Mouse (Mus musculus): ENCODE results near the gene Acsbg1. TPM values are rescaled to one million over a fixed set of nuclear protein-coding genes. Genes with fewer than 3 reads are reported as not detected.
"Not testable (repeated sequence)": the region's sequence is repeated elsewhere in the genome, so short reads cannot be mapped to it uniquely, and the experiment has no call there.

Gene Acsbg1
- total RNA-seq, 2 experiments from 2014 or later: 0.62 TPM; not detected in 1

DNA sequence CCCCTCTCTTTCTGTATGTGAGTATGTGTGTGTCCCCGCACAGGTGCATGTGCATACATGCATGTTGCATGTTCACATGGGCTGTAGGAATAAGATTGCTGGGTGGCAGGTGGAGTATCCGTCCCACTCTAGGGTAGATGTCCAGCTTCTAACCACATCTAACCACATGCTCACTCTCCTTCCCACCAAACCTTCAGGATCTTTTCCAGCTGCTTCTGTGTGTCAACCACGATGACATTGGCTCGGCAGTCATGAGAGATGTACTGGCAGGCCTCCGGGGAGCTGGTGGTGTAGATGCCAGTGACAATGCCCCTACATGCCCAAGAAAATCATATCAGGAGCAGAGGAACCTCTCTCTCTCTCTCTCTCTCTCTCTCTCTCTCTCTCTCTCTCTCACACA lies 34.4 kb downstream of the Acsbg1 start:
- DNase-seq: no peak
- intact Hi-C loops (cut with DNase I): no loop called here

DNA sequence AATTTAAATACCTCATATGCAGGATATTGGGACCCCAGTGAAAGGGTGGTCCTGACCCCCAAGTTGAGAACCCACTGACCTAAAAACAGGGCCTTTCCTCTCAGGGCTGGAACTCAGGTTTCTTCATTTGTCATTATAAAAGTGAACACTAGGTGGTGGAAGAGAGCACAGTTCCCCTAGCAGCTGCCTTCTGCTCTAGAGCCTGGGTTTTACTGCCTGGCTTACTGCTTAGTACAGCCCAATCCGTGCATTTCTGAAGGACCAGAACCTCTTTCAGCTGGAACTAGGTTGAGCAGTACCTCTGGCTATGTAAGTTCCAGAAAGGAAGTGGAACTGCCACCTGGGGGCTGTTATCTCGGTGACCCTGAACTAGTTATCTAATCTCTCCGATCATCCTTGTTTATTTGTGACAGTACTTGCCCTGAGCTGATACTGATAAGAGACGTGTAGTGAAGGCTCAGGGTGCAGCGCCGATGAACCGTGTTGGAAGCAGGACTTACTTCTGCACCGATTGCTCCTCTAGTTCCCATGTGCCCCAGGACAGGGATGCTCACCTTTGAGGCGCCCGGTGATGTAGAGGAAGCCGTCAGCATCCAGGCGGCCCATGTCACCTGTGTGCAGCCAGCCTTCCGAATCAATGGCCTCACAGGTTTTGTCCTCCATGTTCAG lies 47.4 kb downstream of the Acsbg1 start:
- peak; percentile 37 to 67 for DNase-seq

DNA sequence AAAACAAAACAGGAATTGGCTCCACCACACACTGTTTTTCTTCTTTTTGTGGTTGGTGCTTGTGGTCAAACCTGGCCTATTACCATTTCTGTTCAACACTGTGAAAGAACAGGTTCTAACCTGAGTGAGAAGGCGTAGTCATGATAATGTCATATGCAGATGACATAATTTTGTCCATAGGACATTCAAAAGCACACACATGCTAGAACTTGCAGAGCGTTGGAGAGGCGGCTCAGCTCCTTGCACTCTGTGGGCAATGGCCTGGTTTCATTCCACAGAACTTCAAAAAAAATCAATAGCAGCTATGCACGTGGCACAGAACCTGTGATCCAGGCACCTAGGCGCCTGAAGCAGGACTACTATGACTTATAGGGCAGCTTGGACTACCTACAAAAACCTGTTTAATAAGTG lies 48.9 kb downstream of the Acsbg1 start:
- no peak for DNase-seq
- intact Hi-C loops (cut with DNase I): loop anchor here (10.0 kb wide), 1 partner anchor 212 kb away; no protein-coding TSS in a partner anchor

More for the DNA sequence above, 47.4 kb downstream of the Acsbg1 start:
- intact Hi-C loops (cut with DNase I): loop anchor here (1.0 to 10.0 kb wide), 2 partner anchors 62 to 210 kb away; no protein-coding TSS in a partner anchor

DNA sequence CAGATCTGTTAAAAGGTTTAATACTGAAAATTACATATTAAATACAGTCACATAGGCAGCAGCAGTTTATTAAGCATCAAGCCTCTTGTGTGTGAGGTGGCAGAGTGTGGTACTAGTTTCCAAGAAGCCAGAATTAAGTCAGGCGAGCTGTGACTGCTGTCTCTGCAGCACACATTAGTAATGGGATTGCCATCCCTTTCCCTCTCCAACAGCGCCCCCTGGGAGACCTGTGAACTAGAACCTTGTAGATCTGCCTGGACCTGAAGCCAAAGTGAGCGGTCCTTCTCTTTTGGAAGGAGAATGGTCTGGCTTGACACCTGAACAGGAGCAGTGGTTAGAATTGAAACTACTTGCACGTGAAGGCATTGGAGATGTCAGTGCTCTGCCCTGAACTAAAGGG lies 56.8 kb downstream of the Acsbg1 start:
- intact Hi-C loops (cut with DNase I): loop anchor here (5.0 kb wide), 2 partner anchors 53 to 168 kb away; no protein-coding TSS in a partner anchor
- peak; percentile 63 to 76 for DNase-seq

DNA sequence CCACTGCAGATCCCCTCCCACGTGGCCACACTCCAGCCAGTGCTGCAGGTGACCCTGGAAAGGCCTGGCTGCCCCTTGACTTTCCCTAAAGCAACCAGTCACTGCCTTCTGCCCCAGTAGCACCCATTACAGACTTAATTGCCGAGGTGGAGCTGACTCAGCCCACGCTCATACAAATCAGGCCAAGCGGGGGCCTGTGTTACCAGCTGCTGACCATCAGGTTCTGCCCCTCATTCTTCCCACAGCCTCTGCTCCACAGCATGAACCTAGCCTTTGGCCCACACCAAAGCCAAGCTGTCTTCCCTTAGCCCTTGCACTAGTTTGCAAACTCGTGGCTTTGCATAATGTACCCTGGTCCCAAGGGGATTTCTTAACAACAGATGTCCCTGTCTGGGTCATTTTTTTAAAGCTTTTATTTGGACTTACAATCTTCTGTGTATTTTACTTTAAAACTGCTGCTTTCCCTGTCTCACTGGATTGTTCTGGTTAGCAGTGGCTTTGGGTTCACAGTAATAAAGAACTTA lies 57.5 kb downstream of the Acsbg1 start:
- intact Hi-C loops (cut with DNase I): no loop called here
- no peak for DNase-seq

DNA sequence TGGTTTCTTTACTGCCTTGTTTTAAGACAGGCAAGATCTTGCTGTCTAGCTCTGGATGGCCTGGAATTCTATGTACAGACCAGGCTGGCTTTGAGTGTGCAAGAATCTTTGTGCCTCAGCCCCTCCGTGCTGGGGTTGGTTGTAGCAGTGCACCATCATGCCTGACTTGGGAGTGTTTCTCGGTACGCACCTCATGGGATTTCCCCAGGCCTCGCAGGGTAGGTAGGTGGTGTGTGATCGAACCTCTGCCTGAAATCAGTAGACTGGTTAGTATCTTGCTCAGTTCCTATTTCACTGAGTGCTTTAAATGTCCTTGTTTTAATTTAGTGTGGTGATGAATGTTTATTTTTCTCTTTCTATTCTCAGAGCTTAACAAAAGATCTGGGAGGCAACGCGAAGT lies 58.8 kb downstream of the Acsbg1 start:
- DNase-seq: no peak
- intact Hi-C loops (cut with DNase I): no loop called here

DNA sequence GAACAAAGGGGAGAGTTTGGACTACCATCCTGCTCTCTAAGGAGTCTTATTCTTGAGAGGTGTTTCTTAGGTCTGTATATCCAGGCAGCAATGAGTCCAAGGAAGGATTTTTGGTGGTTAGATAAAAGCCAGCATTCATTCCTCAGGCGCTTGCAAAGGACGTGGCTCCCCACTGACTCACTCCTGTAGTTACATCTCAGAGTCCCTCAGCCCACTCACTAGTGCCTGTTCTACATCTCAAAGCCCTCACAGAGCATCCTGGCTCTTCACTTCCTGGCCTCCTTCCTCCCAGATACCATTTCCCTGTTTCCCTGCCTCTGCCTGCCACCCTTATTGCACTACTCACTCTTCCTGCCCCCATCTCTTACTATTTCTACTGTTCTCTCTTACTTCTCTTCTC lies 59.3 kb downstream of the Acsbg1 start:
- intact Hi-C loops (cut with DNase I): no loop called here
- no peak for DNase-seq

DNA sequence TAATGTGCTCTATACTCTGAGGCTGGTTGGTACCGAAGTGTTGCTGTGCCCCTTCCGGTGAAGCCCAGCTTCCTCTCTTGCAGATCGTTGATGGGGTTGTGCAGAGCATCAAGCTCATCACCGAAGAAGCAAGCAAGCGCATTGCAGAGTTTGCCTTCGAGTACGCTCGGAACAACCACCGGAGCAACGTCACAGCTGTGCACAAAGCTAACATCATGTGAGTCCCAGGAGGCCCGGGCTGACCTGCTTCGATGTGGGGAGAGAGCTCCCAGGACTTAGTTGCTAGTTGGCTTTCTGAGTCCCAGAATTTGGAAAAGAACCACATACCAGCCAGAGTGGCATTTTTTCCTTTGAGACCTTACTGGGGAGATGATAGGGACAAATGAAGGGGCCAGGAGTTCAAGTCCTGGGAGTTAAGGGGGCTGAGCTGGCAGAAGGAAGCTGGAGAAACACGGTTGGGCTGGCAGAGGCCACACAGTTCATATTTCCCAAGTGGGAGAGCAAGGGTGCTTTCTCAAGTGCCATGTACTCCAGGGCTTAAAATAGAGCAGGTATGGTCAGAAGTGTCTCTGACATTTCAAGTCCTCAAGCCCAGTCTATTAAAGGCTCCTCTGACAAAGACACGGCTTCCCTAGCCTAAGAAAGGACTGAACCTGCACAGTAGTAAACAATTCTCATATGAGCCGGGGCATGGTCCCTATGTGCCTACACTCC lies 64.8 kb downstream of the Acsbg1 start:
- intact Hi-C loops (cut with DNase I): no loop called here
- peak; percentile 41 to 49 for DNase-seq

DNA sequence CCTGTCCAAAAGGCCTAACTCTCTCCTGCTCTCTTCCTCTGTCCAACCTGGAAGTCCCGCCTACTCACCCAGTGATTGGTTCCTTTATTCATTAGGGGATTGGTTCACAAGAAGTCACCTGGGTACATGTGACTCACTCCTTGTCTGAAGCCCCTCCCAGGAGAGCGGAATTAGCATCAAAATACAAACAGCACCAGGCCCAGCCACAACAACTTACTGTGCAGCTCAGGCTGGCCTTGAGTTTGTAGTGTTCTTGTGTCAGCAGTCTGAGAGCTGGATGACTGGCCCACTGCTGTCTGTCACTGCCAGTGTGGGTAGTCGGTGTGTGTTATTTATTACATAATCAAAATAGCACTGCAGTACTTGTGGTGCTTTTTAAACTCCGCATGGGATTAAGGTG lies 68.0 kb downstream of the Acsbg1 start:
- DNase-seq; intact Hi-C loops (cut with DNase I): not testable (repeated sequence)

DNA sequence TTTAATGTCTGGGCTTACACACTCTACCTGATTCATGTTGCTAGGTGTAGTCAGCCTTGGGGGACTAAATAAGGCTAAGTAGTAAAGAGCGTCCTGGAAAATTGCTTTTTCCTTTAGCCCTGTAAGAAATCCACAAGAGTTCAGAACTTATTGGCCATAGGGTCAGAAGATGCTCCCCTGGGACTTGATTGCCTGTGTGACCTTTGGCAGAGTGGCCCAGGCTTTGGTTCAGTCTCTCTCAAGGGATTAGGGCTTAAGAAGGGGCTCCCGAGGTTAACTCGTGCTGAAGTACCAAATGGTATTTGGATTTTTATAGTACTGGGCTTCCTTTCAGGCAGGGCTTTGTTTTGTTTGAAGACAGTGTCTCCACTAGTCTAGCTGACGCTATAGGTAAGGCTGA lies 73.8 kb downstream of the Acsbg1 start:
- intact Hi-C loops (cut with DNase I): loop anchor here (5.0 kb wide), 1 partner anchor 86 kb away; the partner anchor contains the start of gene Dmxl2
- peak in 1 of 2 experiments; percentile 10 for DNase-seq

DNA sequence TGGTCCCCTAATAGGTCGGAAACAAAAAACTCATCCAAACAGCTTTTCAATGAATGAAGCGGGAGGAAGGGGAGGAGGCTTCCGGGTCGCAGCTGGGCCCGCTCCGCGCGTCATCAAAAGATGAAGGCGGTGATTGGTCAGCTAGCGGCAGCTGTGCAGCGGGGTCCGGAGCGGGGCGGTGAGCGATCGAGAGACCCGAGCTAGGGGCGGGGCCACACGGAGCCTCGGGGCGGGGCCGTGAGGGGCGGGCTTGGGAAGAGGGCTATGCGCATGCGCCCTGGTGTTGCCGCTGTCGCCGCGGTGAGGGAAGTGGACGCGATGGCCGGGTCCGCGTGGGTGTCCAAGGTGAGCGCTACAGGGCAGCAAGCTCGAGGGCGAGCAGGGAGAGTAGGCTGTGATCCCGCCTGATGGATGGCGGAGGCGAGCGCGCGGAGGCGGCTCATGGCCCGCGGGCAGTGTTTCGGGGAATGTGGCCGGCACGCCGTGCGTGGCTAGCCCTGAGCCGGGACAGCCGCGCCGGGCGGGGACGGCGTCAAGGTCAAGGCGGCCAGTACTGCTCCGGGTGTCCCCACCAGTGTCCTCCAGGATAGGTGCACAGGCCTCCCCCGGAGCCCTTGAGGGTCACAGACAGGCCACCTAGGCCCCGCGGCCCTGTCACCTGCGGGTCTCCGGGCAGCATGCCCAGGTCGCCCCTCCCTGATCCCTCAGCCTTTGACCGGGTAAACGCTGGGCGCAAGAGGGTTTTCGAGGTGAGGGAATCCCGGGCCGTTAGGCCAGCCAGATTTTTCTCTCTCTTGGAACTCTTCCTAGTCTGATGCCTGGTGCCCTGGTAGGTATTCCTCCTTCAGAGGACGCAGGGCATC lies 75.2 kb downstream of the Acsbg1 start, which contains the start of gene Idh3a:
Gene Idh3a (plus strand): TSS at position 136 of the 863 bp plus-strand sequence.
- intact Hi-C loops (cut with DNase I): loop anchor here (5.0 kb wide), 1 partner anchor 84 kb away; the partner anchor contains the start of gene Dmxl2
- DNase-seq: peak; percentile 99

DNA sequence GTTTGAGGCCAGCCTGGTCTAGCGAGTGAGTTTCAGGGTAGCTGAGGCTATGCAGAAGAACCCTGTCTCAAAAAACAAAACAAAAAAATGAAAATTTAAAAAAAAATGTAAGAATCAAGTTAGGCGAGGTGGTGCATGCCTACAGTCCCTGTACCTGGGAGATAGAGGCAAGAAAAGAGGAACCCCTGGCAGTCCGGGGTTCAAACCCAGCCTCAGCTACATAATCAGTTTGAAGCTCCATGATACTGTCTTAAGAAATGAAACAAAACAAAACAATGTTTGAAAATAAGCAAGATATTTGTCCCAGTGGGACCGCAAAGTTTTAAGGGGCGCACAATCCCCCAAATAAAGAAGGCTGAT lies 75.9 kb downstream of the Acsbg1 start:
- no peak for DNase-seq
- intact Hi-C loops (cut with DNase I): loop anchor here (5.0 kb wide), 1 partner anchor 84 kb away; the partner anchor contains the start of gene Dmxl2

DNA sequence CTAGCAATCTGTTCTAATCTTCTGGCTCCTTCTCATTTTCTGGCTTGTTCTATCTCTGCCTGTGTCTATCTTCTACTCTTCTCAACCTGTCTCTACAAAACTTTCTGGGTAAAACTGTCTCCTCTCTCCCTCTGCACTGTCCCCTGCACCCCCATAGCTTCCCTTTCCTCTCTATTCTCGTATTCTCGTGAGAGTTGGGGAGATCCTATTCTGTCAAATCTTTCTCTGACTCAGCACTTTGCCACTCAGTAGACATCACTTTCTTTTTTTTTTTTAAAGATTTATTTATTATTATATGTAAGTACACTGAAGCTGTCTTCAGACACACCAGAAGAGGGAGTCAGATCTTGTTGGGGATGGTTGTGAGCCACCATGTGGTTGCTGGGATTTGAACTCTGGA lies 77.5 kb downstream of the Acsbg1 start:
- intact Hi-C loops (cut with DNase I); DNase-seq: not testable (repeated sequence)

DNA sequence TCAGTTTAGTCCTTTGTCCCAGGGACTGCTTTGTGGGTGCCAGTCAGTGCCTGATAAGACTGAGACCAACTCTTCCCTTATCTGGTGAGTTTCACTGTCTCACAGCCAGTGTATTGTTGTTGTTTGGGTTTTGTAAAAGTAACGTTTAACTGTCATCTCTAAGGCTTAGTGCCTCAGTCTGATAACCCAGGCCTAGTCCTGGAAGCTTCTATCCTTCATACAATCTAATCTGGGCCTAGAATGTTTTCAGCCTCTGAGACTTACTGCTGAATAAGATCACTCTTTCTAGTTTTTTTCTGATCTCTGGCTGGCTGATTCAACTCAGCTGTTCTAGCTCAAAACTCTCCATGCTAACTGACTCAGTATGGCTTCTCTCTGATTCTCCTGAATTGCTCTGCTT lies 78.0 kb downstream of the Acsbg1 start:
- no peak for DNase-seq
- intact Hi-C loops (cut with DNase I): no loop called here

DNA sequence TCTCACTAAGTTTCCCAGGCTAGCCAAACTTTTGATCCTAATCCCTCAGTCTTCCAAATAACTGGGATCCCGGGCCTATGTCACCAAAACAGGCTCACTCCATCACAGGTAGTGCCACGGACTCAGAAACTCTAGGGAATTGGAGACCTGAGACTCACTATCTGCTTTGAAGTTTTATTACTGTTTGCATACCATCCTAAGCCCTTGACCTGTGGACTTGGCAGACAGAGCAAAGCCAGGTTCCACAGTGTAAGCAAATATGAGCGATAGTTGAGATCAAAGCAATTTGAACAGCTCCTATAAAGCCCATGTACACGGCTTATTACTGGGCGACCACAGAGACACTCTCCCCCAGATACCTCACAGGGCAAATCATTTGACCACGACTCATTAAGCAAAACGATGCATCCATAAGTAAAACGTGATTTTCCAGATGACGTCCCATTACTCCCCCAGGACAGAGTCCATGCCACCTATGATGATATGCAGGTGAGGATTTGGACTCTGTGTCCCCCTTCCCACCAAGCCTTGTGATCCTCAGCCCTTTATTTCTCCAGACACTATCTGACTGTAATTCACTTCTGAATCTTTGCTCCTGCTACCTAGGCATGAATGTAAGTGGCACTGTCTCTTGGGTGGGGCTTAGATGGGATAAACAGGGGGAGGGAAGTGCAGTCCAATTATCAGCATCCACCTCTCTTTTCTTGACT lies 90.4 kb downstream of the Acsbg1 start:
- DNase-seq: no peak
- intact Hi-C loops (cut with DNase I): no loop called here

DNA sequence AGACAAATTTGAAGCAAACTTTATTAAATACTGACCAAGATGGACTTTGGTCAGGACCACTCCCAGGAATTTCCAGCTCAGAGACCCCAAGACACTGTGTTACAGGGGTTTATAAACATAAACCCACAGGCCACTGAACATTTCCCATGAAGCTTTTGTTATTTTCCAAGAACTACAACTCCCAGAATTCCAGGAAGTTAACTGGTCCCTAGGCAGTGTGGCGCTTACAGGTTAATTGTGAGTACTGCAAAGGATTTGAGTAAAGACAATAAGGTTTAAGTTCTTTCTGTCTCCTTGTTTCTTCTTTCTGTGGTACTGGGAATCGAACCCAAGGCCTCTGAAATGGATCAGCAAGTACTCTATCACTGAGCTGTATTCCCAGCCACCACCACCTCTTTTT lies 92.9 kb downstream of the Acsbg1 start:
- intact Hi-C loops (cut with DNase I): no loop called here
- DNase-seq: no peak

DNA sequence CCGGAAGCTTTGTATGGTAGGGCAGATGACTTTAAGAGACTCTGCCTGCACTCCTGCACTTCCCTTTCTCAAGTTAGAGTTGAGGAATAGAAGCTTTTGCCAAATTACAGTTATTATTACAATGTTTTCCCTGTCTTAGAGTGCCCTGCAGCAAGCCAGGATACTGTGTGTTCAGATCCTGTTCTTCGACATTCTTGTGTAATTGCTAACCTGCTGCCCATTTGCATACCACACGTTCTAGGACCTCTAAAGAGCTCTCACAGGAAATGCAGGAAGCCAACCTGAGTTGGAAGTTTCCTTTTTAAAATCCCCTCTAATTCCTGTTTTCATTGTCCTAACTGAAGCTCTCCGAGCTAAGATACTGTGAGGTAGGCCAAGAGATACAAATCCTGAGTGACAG lies 94.7 kb downstream of the Acsbg1 start:
- intact Hi-C loops (cut with DNase I): no loop called here
- no peak for DNase-seq

DNA sequence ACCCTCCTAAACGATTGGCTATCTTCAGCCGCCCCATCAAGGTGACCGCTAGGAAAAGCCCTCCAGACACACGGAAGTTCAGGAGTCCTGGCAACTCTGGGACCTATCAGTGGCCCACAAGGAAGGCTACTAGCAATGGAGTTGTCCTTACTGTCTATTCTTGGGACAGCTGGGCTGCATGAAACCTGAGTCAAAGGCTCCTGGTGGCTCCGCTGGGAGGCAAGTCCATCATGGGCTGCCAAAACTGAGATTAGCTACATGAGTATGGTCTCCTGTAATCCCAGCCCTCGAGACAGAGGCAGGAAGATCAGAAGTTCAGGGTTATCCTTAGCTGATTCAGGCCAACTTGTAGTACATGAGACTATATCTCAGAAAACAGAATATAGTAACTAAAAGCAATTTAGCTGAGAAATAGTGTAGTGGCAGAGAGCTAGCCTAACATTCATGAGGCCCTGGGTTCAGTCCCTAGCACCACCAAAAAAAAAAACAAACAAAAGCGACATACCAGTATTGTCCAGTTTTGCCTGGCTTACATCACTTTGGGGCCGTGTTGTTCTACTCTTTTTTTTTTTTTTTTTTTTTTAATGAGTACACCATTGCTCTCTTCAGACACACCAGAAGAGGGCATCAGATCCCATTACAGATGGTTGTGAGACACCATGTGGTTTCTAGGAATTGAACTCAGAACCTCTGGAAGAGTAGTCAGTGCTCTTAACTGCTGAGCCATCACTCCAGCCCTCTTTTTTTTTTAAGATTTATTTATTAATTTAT lies 100.7 kb downstream of the Acsbg1 start:
- intact Hi-C loops (cut with DNase I): no loop called here
- no peak for DNase-seq

DNA sequence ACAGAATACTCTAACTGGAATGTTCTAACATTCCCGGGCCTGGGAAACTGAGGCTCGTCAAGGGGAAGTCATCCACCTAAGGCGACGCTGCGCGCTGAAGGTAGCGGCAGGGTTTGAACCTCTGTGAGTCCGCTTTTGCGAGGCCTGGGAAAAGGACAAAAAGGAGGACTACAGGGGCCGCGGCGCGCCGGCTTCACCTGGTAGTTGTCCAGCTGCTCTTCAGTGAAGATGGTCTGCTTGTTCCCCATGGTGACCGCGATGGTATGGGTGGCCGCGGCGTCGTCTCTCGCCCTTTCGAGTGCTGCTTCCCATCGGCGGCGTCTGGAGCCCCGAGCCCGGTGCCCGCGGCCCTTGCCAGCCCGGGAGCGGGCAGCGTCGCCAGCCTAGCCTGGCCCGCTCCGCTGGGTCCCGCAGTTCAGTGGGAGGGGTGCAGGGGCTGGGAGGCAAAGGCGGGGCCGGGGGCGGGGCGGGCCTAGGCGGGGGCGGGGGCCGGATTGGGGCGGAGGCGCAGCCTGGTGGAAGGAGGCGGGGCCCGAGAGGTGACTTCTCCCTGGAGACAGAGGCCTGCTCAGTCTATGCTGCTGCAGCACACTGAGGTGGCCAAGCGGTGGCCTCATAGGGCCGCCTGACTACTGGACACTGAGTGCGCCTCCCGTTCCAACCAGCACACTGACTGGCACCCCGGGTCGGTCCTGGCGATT lies 101.7 kb downstream of the Acsbg1 start, which contains the start of gene Cib2:
Gene Cib2 (minus strand): TSS at position 448 of the 701 bp plus-strand sequence.
- intact Hi-C loops (cut with DNase I): no loop called here
- DNase-seq: peak; percentile 78 to 84
